Mouse (Mus musculus) naive thymus-derived CD4-positive, alpha-beta T cell, adult 2 months (primary cell): Measurements from ENCODE around the gene Osbpl8.

Source experiments
- DNase-seq: peaks from one replicate; pipeline ENCODE4 v3.0.0-alpha.2; 2011; ENCODE audit warnings: low read depth

The Osbpl8 gene

GRCm38 (mm10) chr10:111313282-111313681 lies 148.7 kb downstream of the Osbpl8 start:
- DNase-seq = no peak

GRCm38 (mm10) chr10:111314636-111315395 lies 150.3 kb downstream of the Osbpl8 start:
- DNase-seq = no peak

- DNase-seq = no peak
These were observed 151.4 kb downstream of the Osbpl8 start for GRCm38 (mm10) chr10:111315940-111316339.

GRCm38 (mm10) chr10:111318021-111318420 lies 153.5 kb downstream of the Osbpl8 start:
- DNase-seq = no peak

- DNase-seq = no peak
These were observed 154.4 kb downstream of the Osbpl8 start for GRCm38 (mm10) chr10:111318805-111319500.

- peak; percentile 11 for DNase-seq
These were observed 156.0 kb downstream of the Osbpl8 start for GRCm38 (mm10) chr10:111320579-111320978.

GRCm38 (mm10) chr10:111327957-111328356 lies 163.4 kb downstream of the Osbpl8 start:
- DNase-seq = no peak

GRCm38 (mm10) chr10:111329326-111329725 lies 164.8 kb downstream of the Osbpl8 start:
- DNase-seq = no peak

GRCm38 (mm10) chr10:111334902-111335301 lies 170.3 kb downstream of the Osbpl8 start:
- DNase-seq = no peak

- no peak for DNase-seq
These were observed 171.2 kb downstream of the Osbpl8 start for GRCm38 (mm10) chr10:111335517-111336352.

GRCm38 (mm10) chr10:111336353-111336713 lies 171.8 kb downstream of the Osbpl8 start:
- DNase-seq = no peak

GRCm38 (mm10) chr10:111339296-111339695 lies 174.7 kb downstream of the Osbpl8 start:
- DNase-seq = no peak

GRCm38 (mm10) chr10:111341761-111342160 lies 177.2 kb downstream of the Osbpl8 start:
- no peak for DNase-seq

GRCm38 (mm10) chr10:111343555-111343954 lies 179.0 kb downstream of the Osbpl8 start:
- DNase-seq = no peak
